Mouse (Mus musculus) B cell, adult 2 months (primary cell): Measurements from ENCODE around the gene Ifi202b.
"Not testable (repeated sequence)": the region's sequence is repeated elsewhere in the genome, so short reads cannot be mapped to it uniquely, and the experiment has no call there.

Experiments used
- DNase-seq, 2 experiments: peaks; one replicate each; pipeline ENCODE4 v3.0.0; 2022

Gene Ifi202b

DNA sequence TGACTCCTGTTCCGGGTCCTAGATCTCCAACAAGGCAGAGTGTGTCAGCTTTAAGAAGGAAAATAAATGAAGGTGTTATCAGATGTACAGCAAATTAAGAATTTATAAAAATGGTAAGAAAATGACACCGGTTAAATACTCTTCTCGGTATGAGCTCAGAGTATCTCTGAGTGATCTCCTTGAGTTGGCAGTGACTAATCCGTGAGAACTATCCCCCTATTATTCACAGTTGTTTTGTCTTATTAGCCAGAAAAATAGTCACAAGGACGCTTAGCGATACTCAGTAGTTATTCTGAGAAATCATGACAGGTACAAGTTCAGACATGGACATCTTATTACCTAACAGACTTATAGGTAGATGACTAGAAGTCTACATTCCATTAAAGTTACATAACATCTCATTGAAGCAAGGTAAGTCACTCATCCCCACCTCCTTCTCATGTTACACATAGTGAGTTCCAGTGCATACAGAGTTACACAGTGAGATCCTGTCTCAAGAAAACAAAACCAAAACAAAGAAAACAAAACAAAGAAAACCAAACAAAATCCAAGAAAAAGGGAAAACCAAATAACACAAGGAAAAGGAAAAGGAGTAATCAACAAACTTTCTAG lies at the start of gene Ifi202b:
Ifi202b (minus strand) TSS at position 51 of the 612 bp plus-strand sequence.
- not testable (repeated sequence) for DNase-seq

GRCm38 (mm10) chr1:174031698-174032097 lies 49.2 kb upstream of the Ifi202b start, which contains the start of gene Ifi205:
TSS of gene Ifi205 (minus strand) at chr1:174031810.
- DNase-seq = no peak

DNA sequence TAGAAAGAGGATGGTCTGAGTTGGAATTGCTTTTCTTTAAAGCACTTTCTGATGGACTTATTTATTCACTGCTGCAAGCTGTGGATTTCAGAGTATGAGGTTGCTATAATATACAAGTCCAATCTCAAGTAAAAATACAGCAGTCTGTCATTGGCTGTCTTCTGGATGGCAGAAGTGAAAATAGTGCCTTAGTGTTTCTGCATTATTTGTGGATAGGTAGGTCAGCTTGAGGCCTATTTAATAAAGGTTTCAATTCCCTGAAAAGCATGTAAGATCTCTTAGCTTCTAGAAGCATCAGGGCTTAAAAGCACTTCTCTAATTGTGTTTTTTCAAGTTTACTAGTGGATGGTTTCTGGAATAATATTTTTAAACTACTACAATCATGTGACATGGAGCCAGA lies 24.5 kb upstream of the Ifi202b start:
- not testable (repeated sequence) for DNase-seq

DNA sequence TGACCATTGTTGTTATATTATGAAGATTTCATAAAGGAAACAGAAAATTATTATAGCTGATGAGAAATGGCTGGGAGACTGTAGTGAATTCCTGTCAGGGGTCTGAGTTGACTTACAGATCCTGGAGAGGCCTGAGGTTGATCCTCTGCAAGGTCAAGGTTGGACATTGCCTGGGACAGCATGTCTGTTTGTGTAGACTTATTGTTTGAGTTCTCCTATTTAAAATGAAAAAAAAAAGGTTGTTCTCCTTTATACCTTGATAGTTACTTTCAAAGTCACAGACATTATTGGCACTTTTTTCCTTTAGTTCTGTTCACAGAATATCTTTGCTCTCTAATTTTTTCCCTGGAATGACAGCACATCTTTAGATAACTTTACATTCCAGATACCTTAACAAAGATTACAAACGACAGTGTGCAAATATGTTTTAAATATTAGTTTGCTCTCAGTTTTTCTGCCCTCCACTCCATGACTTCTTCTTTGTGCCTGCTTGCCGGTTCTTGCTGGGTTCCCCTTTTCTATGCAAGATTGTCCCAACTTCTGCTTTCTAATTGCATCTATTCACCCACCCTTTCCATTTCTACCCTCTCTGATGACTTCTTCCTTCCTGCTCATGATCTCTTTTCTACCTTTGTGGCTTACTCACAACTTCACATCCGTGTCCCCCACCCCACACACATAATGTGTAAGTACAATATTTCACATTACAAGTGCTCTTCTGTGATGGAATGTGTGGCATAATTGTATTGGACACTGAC lies 22.0 kb upstream of the Ifi202b start:
- DNase-seq = peak; percentile 7 to 24

DNA sequence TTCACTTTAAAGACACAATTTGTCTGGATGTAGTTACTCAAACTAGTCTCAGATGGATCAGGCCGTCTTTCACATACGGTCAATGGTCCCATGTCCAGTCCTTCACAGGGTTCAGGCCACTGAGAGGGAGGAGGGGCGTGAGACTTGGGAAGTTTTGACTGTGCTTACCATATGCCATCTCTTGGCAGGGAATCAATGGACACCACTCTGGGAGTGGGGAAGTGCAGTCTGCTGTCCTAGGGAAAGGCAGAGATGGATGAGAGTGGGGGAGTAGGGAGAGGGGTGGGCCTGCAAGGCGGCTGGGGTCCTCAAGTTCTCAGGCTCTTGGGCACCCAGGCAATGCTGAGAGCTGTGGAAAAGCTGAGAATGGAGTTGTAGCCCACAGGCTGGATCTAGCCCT lies 12.5 kb upstream of the Ifi202b start:
- DNase-seq = no peak

DNA sequence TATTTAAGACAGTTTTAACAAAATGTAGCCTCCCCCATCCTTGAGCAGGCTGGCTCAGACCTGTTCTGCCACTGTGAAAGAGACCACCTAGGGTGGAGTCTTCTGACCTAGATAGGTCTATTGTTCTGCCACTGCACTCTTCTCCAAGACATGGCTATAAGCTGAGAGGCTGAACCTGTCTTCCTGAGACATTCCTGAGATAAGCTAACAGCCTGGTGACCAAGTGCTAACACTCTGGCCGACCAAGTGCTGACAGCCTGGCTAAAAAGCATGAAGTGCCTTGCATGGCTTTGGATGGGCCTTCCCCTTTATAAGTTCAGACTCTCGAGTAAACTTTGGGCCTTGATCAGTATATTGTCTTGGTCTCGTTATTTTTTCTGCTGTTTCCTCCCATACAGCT lies 1.5 kb downstream of the Ifi202b start:
- not testable (repeated sequence) for DNase-seq

DNA sequence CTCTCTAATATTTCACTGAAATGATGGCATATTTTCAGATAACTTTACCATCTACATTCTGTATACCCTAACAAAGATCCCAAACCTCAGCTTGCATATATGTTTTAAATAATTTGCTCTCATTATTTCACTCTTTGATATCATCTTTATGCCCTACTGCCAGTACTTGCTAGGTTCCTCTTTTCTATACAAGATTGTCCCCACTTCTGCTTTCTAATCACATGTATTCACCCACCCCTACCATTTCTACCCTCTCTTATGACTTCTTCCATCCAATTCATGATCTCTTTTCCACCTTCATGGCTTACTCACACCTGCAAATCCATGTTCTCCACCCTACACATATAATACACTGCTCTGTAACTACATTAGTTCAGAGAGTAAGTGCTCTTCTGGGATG lies 4.9 kb downstream of the Ifi202b start:
- peak; percentile 28 to 46 for DNase-seq

GRCm38 (mm10) chr1:173973111-173973510 lies 9.4 kb downstream of the Ifi202b start:
- DNase-seq = no peak

- not testable (repeated sequence) for DNase-seq
Measured at GRCm38 (mm10) chr1:173961491-173961890, 21.1 kb downstream of the Ifi202b start.

DNA sequence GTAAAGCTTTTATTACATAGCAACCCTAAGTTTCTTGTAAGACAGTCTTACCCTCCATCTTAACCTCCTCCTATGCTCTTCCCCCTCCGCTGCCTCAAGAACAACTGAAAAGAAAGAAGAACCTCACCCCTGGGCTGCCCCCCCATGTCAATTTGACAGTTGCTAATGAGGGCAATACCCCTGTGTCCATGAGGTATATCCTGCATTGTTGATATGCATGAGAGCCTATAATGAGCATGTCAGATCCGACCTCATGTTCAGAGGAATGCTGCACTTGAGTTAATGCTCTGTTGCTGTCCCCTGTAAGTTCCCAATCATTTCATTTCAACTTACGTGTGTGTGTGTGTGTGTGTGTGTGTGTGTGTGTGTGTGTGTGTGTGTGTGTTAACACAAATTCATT lies 22.5 kb downstream of the Ifi202b start:
- not testable (repeated sequence) for DNase-seq

GRCm38 (mm10) chr1:173955839-173956527 lies 26.6 kb downstream of the Ifi202b start:
- DNase-seq = not testable (repeated sequence)

DNA sequence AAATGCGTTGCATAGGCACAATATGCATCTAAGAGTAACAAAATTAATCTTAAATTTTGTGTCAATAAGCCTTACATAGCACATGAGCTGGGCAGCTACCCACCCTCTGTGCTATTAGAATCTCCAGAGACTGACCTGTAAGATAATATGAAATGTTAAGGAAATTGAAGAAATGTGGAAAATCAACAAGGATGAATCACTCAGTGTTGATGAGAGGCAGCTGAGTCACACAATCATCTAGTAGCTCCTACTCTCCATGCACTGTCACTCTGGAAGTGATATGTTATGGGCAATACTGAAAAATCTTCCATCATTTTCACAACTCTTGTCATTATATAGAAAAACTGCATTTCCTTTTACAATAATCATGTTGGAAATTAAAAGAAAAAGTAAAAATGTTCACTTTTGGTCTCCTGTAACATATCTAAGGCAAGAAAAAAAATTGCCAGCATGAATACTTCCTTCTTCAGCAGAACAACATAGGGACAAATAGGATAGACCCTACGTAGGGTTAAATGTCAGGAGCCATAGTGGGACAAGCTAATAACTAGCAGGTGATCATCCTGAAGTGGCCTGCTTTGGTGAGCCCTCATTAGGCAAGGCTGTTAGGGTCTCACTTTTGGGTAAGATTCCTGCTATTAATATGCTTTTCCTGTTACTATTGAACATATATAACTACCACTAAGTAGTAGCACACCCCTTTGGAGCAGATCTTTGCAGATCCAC lies 27.3 kb downstream of the Ifi202b start:
- no peak for DNase-seq

DNA sequence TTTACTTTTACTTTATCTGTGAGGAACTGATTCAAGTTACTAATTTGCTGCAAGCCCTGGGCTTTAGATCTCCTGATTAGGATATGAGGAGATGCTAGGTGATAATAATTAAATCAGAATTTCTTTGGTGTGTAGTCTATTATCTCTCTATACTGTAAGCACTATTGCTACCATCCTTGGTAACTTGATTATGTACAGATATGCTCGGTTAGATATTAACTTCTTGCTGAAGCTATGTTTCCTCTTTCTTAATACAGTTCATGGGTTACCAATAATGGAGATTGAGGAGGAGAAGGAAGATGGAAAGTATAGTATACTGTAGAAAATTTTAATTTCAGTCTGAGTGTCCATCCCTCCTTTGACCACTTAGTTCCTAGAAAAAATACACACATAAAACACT lies 29.0 kb downstream of the Ifi202b start:
- no peak for DNase-seq

DNA sequence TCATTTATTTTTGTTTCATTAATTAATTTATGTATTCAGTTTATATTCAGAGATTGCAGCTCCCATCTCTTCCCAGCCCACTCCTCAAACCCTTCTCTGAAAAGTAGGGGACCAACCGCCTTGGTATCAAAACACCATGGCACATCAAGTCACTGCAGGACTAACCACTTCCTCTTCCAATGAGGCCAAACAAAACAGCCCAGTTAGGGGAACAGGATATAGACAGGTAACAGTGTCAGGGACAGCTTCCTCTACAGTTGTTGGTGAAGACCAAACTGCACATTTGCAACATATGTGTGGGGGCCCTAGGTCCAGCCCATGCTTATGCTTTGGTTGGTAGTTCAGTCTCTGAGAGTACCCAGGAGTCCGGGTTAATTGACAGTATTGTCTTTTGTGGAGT lies 33.5 kb downstream of the Ifi202b start:
- DNase-seq = peak; percentile 37 to 40

GRCm38 (mm10) chr1:173942780-173943066 lies 39.8 kb downstream of the Ifi202b start:
- DNase-seq = peak in 1 of 2 experiments; percentile 37

GRCm38 (mm10) chr1:173941924-173942779 lies 40.4 kb downstream of the Ifi202b start, which contains the start of the genes Mndal and Ifi203:
TSS of gene Mndal (minus strand) at chr1:173942491.
TSS of gene Ifi203 (minus strand) at chr1:173942672.
- peak; percentile 25 to 40 for DNase-seq

DNA sequence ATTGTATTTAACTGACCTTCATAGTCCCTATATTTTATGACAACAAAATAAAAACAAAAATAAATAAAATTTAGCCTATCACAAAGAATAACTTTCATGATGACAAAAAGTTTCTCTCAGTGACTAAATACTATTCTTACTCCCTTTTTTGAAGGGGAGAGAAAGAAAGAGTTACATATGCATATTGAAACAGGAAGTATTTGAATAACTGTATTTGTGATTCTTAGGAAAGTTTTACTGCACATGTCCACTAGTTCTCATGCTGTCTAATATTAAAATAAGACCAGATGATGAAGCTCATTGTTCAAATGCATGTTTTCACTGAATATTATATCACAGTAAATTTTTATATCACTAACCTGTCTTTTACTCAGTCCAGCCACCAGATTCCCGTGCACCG lies 41.0 kb downstream of the Ifi202b start:
- not testable (repeated sequence) for DNase-seq

DNA sequence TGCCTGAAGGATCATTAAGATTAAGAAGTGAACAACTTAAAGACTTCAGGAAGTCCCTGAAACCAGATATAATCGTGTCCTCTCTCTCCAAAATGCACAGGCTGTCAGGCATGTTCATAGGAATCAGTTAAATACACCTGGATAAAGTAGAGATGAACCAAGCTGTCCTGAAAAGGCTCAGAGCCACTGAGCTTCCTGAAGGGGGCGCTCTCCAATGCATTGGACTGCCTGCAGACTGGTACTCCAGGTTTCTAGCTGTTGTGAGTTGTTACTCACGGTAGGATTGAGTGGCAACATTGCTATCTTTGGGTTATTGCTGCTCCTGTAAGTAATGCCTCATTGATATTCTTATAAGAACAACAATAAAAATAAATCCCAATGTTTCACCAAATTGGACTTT lies 63.3 kb downstream of the Ifi202b start:
- DNase-seq = not testable (repeated sequence)

- DNase-seq = no peak
Measured at GRCm38 (mm10) chr1:173914559-173914958, 68.0 kb downstream of the Ifi202b start.

GRCm38 (mm10) chr1:173913256-173913791 lies 69.2 kb downstream of the Ifi202b start:
- DNase-seq = not testable (repeated sequence)
